Mouse (Mus musculus) brain, embryonic 14.5 days (tissue): ENCODE data around the gene Fbxw9.

Experiments
- CTCF ChIP-seq: fragments of 200-500 bp; IDR thresholded peaks from 2 replicates; pipeline ENCODE4 v1.5.1; 2012; ENCODE audit warnings: inconsistent platforms, mild to moderate bottlenecking, moderate library complexity, borderline replicate concordance; ENCODE audit not compliant: insufficient read depth, insufficient read length; ENCODE audit errors: extremely low read depth
- POLR2A ChIP-seq: fragments of 200-500 bp; IDR thresholded peaks from 2 replicates; pipeline ENCODE4 v1.6.1; 2012; ENCODE audit warnings: mild to moderate bottlenecking, inconsistent platforms, borderline replicate concordance; ENCODE audit not compliant: poor library complexity, insufficient read depth, insufficient read length, severe bottlenecking; ENCODE audit errors: extremely low read depth

DNA sequence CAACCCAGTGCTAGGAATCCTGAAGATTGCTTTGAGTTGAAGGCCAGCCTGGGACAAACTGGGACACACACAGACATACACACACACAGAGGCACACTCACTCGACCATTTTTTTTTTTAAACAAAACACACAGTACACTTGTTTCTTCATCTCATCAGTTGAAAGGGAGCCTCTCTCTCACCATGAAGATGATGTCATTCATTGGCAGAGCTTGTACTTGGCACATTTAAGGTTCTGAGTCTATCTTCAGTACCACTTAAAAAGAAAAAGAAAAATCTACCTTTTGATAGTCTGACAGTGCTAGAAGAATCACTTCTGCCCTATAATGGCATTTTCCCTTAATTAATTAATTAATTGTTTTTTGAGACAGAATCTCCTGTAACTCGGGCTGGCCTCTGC is 28.9 kb downstream of the Fbxw9 start:
- TF ChIP-seq POLR2A (no peak), CTCF (no peak)
